Mouse (Mus musculus): ENCODE measurements around the gene Pik3c2g. TPM values are rescaled to one million over a fixed set of nuclear protein-coding genes. Genes with fewer than 3 reads are reported as not detected.

The Pik3c2g gene
- polyA plus RNA-seq, 1 experiment from 2014 or later = 0.21 TPM

DNA sequence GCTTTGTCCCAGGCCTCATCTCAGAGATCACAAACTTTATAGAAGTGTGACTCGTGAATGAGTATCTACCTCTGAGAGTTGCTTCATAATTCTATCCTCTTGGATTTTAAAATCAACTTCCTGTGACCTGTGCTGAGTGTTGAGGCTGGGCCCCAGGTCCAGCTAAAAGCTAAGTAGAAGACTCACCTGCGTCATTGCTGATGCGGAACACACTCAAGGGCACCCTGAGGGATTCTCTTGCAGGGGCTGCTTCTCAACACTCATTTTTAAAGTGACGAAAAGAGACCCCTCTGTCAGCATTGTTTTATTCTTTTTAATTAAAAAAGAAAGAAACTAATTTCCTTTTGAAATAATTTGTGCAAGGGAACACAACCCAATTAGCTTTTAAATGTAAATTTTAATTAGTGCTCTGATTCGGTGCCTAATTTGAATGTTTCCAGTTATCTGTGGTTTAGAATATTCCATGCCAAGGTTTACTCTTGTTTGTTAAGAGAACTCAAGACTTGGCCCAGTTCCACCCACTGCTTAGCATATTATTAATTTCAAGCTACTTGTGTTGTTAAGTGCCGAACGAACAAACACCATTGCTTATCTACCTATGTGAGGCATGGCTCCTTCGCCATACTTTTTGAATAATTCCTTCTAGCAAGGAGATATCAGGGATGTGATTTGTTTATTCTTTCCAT is 212.7 kb downstream of the Pik3c2g start:
- WGBS = 65% methylated on average over 8 of the region's 8 CpGs
- H3K9me3 ChIP-seq (ENCODE audit: control insufficient read depth, low read length) = no peaks in the 10 kb centered on the region
- DNase-seq (ENCODE audit: low spot score) = no peak
- H3K27me3 ChIP-seq (ENCODE audit: control insufficient read depth, insufficient read depth, low read length) = no peaks in the 10 kb centered on the region
- no peak overlapping the region for H3K4me3 ChIP-seq (replicated peaks; ENCODE audit: low read length)
- H3K4me2 ChIP-seq (replicated peaks) = no peak overlapping the region
- H3K4me1 ChIP-seq (replicated peaks; ENCODE audit: control insufficient read depth, insufficient read depth, low read length) = no peaks in the 10 kb centered on the region; the same call in 1 of the 2 replicates
- no peak overlapping the region for H3K9ac ChIP-seq
- H3K36me3 ChIP-seq (replicated peaks; ENCODE audit: control insufficient read depth, insufficient read depth) = no peaks in the 10 kb centered on the region
- no peak overlapping the region for H3K27ac ChIP-seq
- no peak for ATAC-seq (ENCODE audit: low FRiP score)

DNA sequence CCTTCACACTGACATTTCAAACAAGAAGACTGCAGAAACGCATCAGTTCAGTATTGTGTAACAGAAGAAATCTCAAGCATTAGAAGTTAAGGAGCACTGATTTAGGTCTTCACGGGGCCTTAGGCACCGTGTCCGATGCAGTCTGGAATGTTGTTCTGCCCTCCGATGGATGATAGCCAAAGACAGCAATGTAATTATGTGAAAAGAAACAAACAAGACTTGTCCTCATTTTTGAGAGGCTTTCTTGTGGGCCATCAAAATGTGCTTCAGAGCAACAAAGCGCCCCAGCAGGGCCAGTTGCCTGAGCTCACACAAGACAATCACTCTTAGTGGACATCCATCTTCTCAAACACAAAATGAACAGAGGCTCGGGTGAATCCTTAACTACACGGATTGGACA is 234.9 kb downstream of the Pik3c2g start:
- WGBS = 73% methylated on average over 8 of the region's 8 CpGs
- Histone ChIP-seq H3K9me3 (ENCODE audit: control insufficient read depth, low read length) (no peaks in the 10 kb centered on the region), H3K4me2 (replicated peaks) (no peak overlapping the region), H3K4me3 (replicated peaks; ENCODE audit: low read length) (no peak overlapping the region), H3K36me3 (replicated peaks; ENCODE audit: control insufficient read depth, insufficient read depth) (no peaks in the 10 kb centered on the region), H3K9ac (no peak overlapping the region), H3K4me1 (replicated peaks; ENCODE audit: control insufficient read depth, insufficient read depth, low read length) (no peaks in the 10 kb centered on the region), H3K27ac (no peak overlapping the region), H3K27me3 (ENCODE audit: control insufficient read depth, insufficient read depth, low read length) (no peaks in the 10 kb centered on the region)
- DNase-seq (ENCODE audit: low spot score) = no peak
- ATAC-seq (ENCODE audit: low FRiP score) = no peak

DNA sequence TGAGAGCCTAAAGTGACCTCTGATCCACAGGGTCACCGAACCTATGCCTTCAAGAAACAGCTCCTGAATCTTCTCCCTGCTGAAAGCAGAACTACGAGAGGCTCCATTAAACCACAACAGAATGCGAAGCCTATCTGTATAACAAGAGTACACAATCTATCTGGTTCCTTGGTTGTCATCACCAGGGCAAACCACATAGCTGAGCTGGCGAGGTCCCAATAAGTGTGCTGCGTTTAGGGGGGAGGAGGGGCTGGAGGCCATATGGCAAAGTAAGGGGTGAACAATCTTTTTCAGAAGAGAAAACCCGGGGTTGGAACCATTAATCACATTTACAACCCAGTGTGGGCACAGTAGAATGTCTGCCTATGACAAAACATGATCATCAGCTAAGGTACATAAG is 251.2 kb downstream of the Pik3c2g start:
- Histone ChIP-seq H3K36me3 (replicated peaks; ENCODE audit: control insufficient read depth, insufficient read depth) (no peaks in the 10 kb centered on the region), H3K27ac (no peak overlapping the region), H3K4me3 (replicated peaks; ENCODE audit: low read length) (no peak overlapping the region), H3K4me2 (replicated peaks) (no peak overlapping the region), H3K9me3 (ENCODE audit: control insufficient read depth, low read length) (no peaks in the 10 kb centered on the region), H3K4me1 (replicated peaks; ENCODE audit: control insufficient read depth, insufficient read depth, low read length) (no peaks in the 10 kb centered on the region), H3K27me3 (ENCODE audit: control insufficient read depth, insufficient read depth, low read length) (no peaks in the 10 kb centered on the region), H3K9ac (no peak overlapping the region)
- ATAC-seq (ENCODE audit: low FRiP score) = no peak
- DNase-seq (ENCODE audit: low spot score) = no peak
- WGBS = 82% methylated on average over 6 of the region's 6 CpGs

DNA sequence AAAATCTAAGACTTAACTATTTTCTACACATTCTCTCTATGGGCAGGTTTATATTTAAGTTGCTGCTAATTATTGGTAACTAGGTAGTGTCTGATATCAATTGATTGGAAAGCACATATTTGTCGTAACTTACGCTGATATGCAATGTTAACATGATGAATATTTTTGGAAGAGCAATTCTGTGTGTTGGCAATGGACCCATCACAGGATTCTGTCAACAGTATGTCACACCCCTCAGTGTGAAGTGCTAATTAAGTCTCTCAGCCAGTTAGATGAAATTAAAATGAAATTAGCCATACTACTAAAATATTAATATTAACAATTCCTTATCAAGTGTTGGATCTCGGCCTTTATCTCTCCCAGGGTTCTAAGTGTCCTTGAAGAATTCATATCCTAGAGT is 251.7 kb downstream of the Pik3c2g start:
- no peak overlapping the region for H3K4me2 ChIP-seq (replicated peaks)
- 88% methylated on average over 3 of the region's 3 CpGs for WGBS
- no peaks in the 10 kb centered on the region for H3K36me3 ChIP-seq (replicated peaks; ENCODE audit: control insufficient read depth, insufficient read depth)
- no peak overlapping the region for H3K4me3 ChIP-seq (replicated peaks; ENCODE audit: low read length)
- H3K9ac ChIP-seq = no peak overlapping the region
- H3K27ac ChIP-seq = no peak overlapping the region
- ATAC-seq (ENCODE audit: low FRiP score) (no peak), DNase-seq (ENCODE audit: low spot score) (no peak)
- H3K9me3 ChIP-seq (ENCODE audit: control insufficient read depth, low read length) = no peaks in the 10 kb centered on the region
- H3K4me1 ChIP-seq (replicated peaks; ENCODE audit: control insufficient read depth, insufficient read depth, low read length) = no peaks in the 10 kb centered on the region
- H3K27me3 ChIP-seq (ENCODE audit: control insufficient read depth, insufficient read depth, low read length) = no peaks in the 10 kb centered on the region

DNA sequence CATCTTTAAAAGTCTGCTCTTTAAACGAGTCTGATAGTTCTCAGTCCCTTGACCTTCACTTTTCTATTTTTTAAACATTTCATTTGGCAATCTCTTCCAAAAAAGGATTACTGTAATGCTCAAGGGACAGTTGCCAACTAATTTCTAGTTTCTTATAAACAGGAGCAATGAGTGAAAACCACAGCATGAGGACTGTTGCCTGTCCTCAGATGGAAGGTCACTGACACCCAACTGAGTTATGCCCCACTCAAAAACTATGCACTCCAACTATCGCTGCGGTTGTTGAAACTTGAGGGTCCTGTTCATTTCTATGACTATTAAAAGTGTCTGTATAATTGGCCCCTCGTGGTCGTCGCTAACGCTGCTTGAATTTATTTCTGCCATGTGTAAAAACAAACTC is 252.9 kb downstream of the Pik3c2g start:
- Histone ChIP-seq H3K36me3 (replicated peaks; ENCODE audit: control insufficient read depth, insufficient read depth) (no peaks in the 10 kb centered on the region), H3K4me1 (replicated peaks; ENCODE audit: control insufficient read depth, insufficient read depth, low read length) (no peaks in the 10 kb centered on the region), H3K4me3 (replicated peaks; ENCODE audit: low read length) (no peak overlapping the region), H3K9me3 (ENCODE audit: control insufficient read depth, low read length) (no peaks in the 10 kb centered on the region), H3K9ac (no peak overlapping the region), H3K4me2 (replicated peaks) (no peak overlapping the region), H3K27me3 (ENCODE audit: control insufficient read depth, insufficient read depth, low read length) (no peaks in the 10 kb centered on the region), H3K27ac (no peak overlapping the region)
- ATAC-seq (ENCODE audit: low FRiP score) (no peak), DNase-seq (ENCODE audit: low spot score) (no peak)
- 81% methylated on average over 7 of the region's 7 CpGs for WGBS

DNA sequence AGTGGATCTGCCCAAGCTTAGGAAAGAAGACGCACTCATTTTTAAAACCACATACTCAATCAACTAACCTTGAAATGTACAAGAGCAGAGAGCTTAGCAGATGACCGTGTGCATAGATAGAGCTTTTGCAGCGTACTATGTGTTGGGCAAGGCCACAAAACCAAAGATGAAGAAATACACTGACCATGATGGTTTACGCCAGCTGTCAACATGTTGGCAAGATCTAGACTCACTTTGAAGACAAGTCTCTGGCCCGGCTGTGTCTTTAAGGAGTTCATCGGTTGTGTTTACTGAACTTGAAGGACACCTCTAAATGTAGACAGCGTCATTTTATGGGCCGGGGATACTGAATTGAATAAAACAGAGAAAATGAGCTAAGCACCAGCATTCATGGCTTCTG is 254.3 kb downstream of the Pik3c2g start:
- no peak overlapping the region for H3K27ac ChIP-seq
- ATAC-seq (ENCODE audit: low FRiP score) (no peak), DNase-seq (ENCODE audit: low spot score) (no peak)
- 97% methylated on average over 8 of the region's 8 CpGs for WGBS
- no peak overlapping the region for H3K4me2 ChIP-seq (replicated peaks)
- no peak overlapping the region for H3K4me3 ChIP-seq (replicated peaks; ENCODE audit: low read length)
- H3K9me3 ChIP-seq (ENCODE audit: control insufficient read depth, low read length) = no peaks in the 10 kb centered on the region
- no peaks in the 10 kb centered on the region for H3K36me3 ChIP-seq (replicated peaks; ENCODE audit: control insufficient read depth, insufficient read depth)
- H3K4me1 ChIP-seq (replicated peaks; ENCODE audit: control insufficient read depth, insufficient read depth, low read length) = no peaks in the 10 kb centered on the region
- no peak overlapping the region for H3K9ac ChIP-seq
- no peaks in the 10 kb centered on the region for H3K27me3 ChIP-seq (ENCODE audit: control insufficient read depth, insufficient read depth, low read length)

DNA sequence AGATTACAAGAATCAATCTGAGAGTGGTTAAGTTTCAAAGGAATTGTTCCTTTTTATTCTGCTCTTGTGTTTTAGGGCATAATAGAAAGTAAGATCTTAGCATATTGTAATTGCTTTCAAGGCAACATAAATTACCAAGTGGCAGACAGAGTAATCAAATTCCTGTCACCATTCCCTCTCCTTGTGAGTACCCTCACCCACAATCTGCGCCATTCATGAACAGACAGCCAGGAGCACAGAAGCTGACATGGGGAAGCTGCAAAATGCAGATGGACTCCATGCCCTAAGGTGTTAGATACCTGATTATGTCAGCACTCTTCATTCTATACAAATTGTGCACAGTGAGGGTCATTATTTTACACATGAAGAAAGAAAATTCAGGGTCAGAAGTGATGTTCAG is 255.6 kb downstream of the Pik3c2g start:
- H3K9ac ChIP-seq = no peak overlapping the region
- H3K27ac ChIP-seq = no peak overlapping the region
- DNase-seq (ENCODE audit: low spot score) = no peak
- no peak overlapping the region for H3K4me3 ChIP-seq (replicated peaks; ENCODE audit: low read length)
- H3K27me3 ChIP-seq (ENCODE audit: control insufficient read depth, insufficient read depth, low read length) = no peaks in the 10 kb centered on the region
- no peak overlapping the region for H3K4me2 ChIP-seq (replicated peaks)
- H3K4me1 ChIP-seq (replicated peaks; ENCODE audit: control insufficient read depth, insufficient read depth, low read length) = no peaks in the 10 kb centered on the region
- 82% methylated on average over 1 of the region's 1 CpGs for WGBS
- no peak for ATAC-seq (ENCODE audit: low FRiP score)
- no peaks in the 10 kb centered on the region for H3K36me3 ChIP-seq (replicated peaks; ENCODE audit: control insufficient read depth, insufficient read depth)
- H3K9me3 ChIP-seq (ENCODE audit: control insufficient read depth, low read length) = no peaks in the 10 kb centered on the region

DNA sequence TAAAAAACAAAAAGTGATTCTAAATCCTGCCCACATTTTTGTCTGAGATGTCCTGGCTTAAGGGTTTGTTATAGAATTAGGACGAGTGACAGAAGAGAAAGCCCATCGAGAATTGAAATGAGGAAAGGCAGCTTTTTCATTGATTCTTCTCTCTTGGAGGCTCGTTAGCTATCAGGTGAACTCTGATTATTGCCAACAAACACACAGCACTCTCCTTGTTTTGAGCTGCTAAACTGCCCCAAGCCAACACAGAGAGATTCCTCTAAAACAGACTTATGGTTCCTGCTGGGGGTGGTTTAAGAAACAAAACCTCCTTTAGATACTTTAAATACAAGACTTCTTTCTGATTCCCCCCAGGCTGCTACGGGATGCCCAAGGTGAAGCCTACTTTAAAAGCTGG is 256.5 kb downstream of the Pik3c2g start:
- no peak for ATAC-seq (ENCODE audit: low FRiP score)
- DNase-seq (ENCODE audit: low spot score) = no peak
- Histone ChIP-seq H3K27ac (no peak overlapping the region), H3K36me3 (replicated peaks; ENCODE audit: control insufficient read depth, insufficient read depth) (no peaks in the 10 kb centered on the region), H3K9ac (no peak overlapping the region), H3K27me3 (ENCODE audit: control insufficient read depth, insufficient read depth, low read length) (no peaks in the 10 kb centered on the region), H3K4me3 (replicated peaks; ENCODE audit: low read length) (no peak overlapping the region), H3K4me1 (replicated peaks; ENCODE audit: control insufficient read depth, insufficient read depth, low read length) (no peaks in the 10 kb centered on the region), H3K9me3 (ENCODE audit: control insufficient read depth, low read length) (no peaks in the 10 kb centered on the region), H3K4me2 (replicated peaks) (no peak overlapping the region)
- 81% methylated on average over 4 of the region's 4 CpGs for WGBS

DNA sequence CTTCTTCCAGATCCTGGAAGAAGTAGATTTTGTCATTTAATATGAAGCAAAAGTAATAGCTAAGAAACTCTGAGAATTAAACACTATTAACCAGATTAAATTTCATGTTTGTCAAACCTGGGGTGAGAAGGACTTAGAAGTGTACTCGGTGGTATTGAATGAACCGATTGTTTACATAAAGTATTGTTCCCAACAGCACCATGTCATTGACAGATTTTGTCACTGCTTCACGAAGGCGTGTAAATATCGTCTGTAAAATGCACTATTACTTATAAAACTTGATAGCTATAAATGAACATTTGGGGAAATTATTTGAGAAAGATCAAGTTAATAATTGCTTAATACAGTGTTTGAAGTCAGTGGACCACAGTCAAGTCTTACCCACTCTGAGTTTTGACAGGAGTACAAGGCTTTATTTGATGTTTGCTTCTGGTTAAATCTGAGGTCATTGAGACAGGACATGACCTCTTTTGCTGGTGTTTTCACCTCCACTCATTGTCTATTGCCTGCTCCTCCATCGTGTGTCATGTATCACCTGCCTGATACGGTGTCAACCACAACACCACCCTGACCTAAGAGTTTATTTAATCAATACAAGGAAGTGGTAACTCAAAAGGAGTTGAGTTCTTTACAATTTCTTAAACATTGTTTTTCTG is 260.0 kb downstream of the Pik3c2g start:
- no peak for ATAC-seq (ENCODE audit: low FRiP score)
- Histone ChIP-seq H3K36me3 (replicated peaks; ENCODE audit: control insufficient read depth, insufficient read depth) (no peaks in the 10 kb centered on the region), H3K27me3 (ENCODE audit: control insufficient read depth, insufficient read depth, low read length) (no peaks in the 10 kb centered on the region), H3K4me1 (replicated peaks; ENCODE audit: control insufficient read depth, insufficient read depth, low read length) (no peaks in the 10 kb centered on the region), H3K9ac (no peak overlapping the region), H3K4me3 (replicated peaks; ENCODE audit: low read length) (no peak overlapping the region), H3K9me3 (ENCODE audit: control insufficient read depth, low read length) (no peaks in the 10 kb centered on the region), H3K4me2 (replicated peaks) (no peak overlapping the region), H3K27ac (no peak overlapping the region)
- WGBS = 79% methylated on average over 7 of the region's 7 CpGs
- DNase-seq (ENCODE audit: low spot score) = no peak
